Mouse (Mus musculus): Measurements from ENCODE around the gene Atp5k. TPM values are rescaled to one million over a fixed set of nuclear protein-coding genes. Genes with fewer than 3 reads are reported as not detected.
A peak's percentile ranks its signal among the peaks of the same experiment; 100 is the strongest.

The Atp5k gene
- polyA plus RNA-seq, 1 experiment from 2014 or later: 426 TPM

- Histone ChIP-seq H3K4me3 (ENCODE audit: low read depth, low read length) (no peak overlapping the region), H3K27me3 (replicated peaks; ENCODE audit: control insufficient read depth, insufficient read depth, low read length) (peaks cover 3% of the 10 kb centered on the region; the same call in 1 of the 2 replicates), H3K36me3 (ENCODE audit: control insufficient read depth, insufficient read depth, low read length) (no peaks in the 10 kb centered on the region), H3K4me1 (ENCODE audit: control insufficient read depth, insufficient read depth, low read length) (no peaks in the 10 kb centered on the region), H3K4me2 (ENCODE audit: low read length) (no peak overlapping the region), H3K27ac (ENCODE audit: low read depth, low read length) (no peak overlapping the region), H3K9me3 (replicated peaks; ENCODE audit: control insufficient read depth, low read length) (no peaks in the 10 kb centered on the region), H3K9ac (ENCODE audit: low read length) (no peak overlapping the region)
- DNase-seq (ENCODE audit: low spot score) (no peak), ATAC-seq (no peak)
- WGBS: 85% methylated on average over 7 of the region's 7 CpGs
These were observed 13.6 kb upstream of the Atp5k start for GRCm38 (mm10) chr5:108447857-108448256.

- Histone ChIP-seq H3K4me2 (ENCODE audit: low read length) (no peak overlapping the region), H3K4me1 (ENCODE audit: control insufficient read depth, insufficient read depth, low read length) (no peaks in the 10 kb centered on the region), H3K27ac (ENCODE audit: low read depth, low read length) (no peak overlapping the region), H3K36me3 (ENCODE audit: control insufficient read depth, insufficient read depth, low read length) (no peaks in the 10 kb centered on the region), H3K4me3 (ENCODE audit: low read depth, low read length) (no peak overlapping the region), H3K9me3 (replicated peaks; ENCODE audit: control insufficient read depth, low read length) (no peaks in the 10 kb centered on the region), H3K9ac (ENCODE audit: low read length) (no peak overlapping the region), H3K27me3 (replicated peaks; ENCODE audit: control insufficient read depth, insufficient read depth, low read length) (peaks cover 3% of the 10 kb centered on the region; the same call in 1 of the 2 replicates)
- WGBS: 89% methylated on average over 3 of the region's 3 CpGs
- DNase-seq (ENCODE audit: low spot score): no peak
- no peak for ATAC-seq
These were observed 12.7 kb upstream of the Atp5k start for GRCm38 (mm10) chr5:108446973-108447372.

- no peak for ATAC-seq
These were observed 1.9 kb upstream of the Atp5k start for GRCm38 (mm10) chr5:108436101-108436500.

GRCm38 (mm10) chr5:108431196-108431595 lies 3.1 kb downstream of the Atp5k start:
- H3K4me2 ChIP-seq (ENCODE audit: low read length): no peak overlapping the region
- H3K4me3 ChIP-seq (ENCODE audit: low read depth, low read length): no peak overlapping the region
- H3K9me3 ChIP-seq (replicated peaks; ENCODE audit: control insufficient read depth, low read length): no peaks in the 10 kb centered on the region
- no peaks in the 10 kb centered on the region for H3K27me3 ChIP-seq (replicated peaks; ENCODE audit: control insufficient read depth, insufficient read depth, low read length)
- H3K36me3 ChIP-seq (ENCODE audit: control insufficient read depth, insufficient read depth, low read length): peaks cover 24% of the 10 kb centered on the region
- no peak overlapping the region for H3K9ac ChIP-seq (ENCODE audit: low read length)
- no peak overlapping the region for H3K27ac ChIP-seq (ENCODE audit: low read depth, low read length)
- 95% methylated on average over 6 of the region's 6 CpGs for WGBS
- no peak for DNase-seq (ENCODE audit: low spot score)
- ATAC-seq: no peak
- peaks cover 7% of the 10 kb centered on the region for H3K4me1 ChIP-seq (ENCODE audit: control insufficient read depth, insufficient read depth, low read length)

More at GRCm38 (mm10) chr5:108436101-108436500, 1.9 kb upstream of the Atp5k start:
- 63% methylated on average over 2 of the region's 2 CpGs for WGBS
- H3K9me3 ChIP-seq (replicated peaks; ENCODE audit: control insufficient read depth, low read length): no peaks in the 10 kb centered on the region
- no peaks in the 10 kb centered on the region for H3K27me3 ChIP-seq (replicated peaks; ENCODE audit: control insufficient read depth, insufficient read depth, low read length)
- H3K9ac ChIP-seq (ENCODE audit: low read length): no peak overlapping the region
- H3K36me3 ChIP-seq (ENCODE audit: control insufficient read depth, insufficient read depth, low read length): peaks cover 11% of the 10 kb centered on the region
- no peak overlapping the region for H3K27ac ChIP-seq (ENCODE audit: low read depth, low read length)
- no peak overlapping the region for H3K4me2 ChIP-seq (ENCODE audit: low read length)
- no peak for DNase-seq (ENCODE audit: low spot score)
- peaks cover 7% of the 10 kb centered on the region for H3K4me1 ChIP-seq (ENCODE audit: control insufficient read depth, insufficient read depth, low read length)
- H3K4me3 ChIP-seq (ENCODE audit: low read depth, low read length): no peak overlapping the region

- DNase-seq (ENCODE audit: low spot score) (peak; percentile 37), ATAC-seq (no peak)
- Histone ChIP-seq H3K27me3 (replicated peaks; ENCODE audit: control insufficient read depth, insufficient read depth, low read length) (no peaks in the 10 kb centered on the region), H3K4me2 (ENCODE audit: low read length) (no peak overlapping the region), H3K27ac (ENCODE audit: low read depth, low read length) (no peak overlapping the region), H3K4me1 (ENCODE audit: control insufficient read depth, insufficient read depth, low read length) (no peaks in the 10 kb centered on the region), H3K4me3 (ENCODE audit: low read depth, low read length) (no peak overlapping the region), H3K36me3 (ENCODE audit: control insufficient read depth, insufficient read depth, low read length) (peaks cover 23% of the 10 kb centered on the region), H3K9me3 (replicated peaks; ENCODE audit: control insufficient read depth, low read length) (no peaks in the 10 kb centered on the region), H3K9ac (ENCODE audit: low read length) (no peak overlapping the region)
- 41% methylated on average over 1 of the region's 1 CpGs for WGBS
These were observed 7.1 kb downstream of the Atp5k start for GRCm38 (mm10) chr5:108427186-108427585.

- Histone ChIP-seq H3K4me3 (ENCODE audit: low read depth, low read length) (no peak overlapping the region), H3K4me1 (ENCODE audit: control insufficient read depth, insufficient read depth, low read length) (no peaks in the 10 kb centered on the region), H3K4me2 (ENCODE audit: low read length) (no peak overlapping the region), H3K36me3 (ENCODE audit: control insufficient read depth, insufficient read depth, low read length) (no peaks in the 10 kb centered on the region), H3K9me3 (replicated peaks; ENCODE audit: control insufficient read depth, low read length) (no peaks in the 10 kb centered on the region), H3K27ac (ENCODE audit: low read depth, low read length) (no peak overlapping the region), H3K9ac (ENCODE audit: low read length) (no peak overlapping the region), H3K27me3 (replicated peaks; ENCODE audit: control insufficient read depth, insufficient read depth, low read length) (no peaks in the 10 kb centered on the region)
- DNase-seq (ENCODE audit: low spot score) (no peak), ATAC-seq (no peak)
- 87% methylated on average over 2 of the region's 2 CpGs for WGBS
These were observed 10.8 kb downstream of the Atp5k start for GRCm38 (mm10) chr5:108423427-108423826.

- Histone ChIP-seq H3K36me3 (ENCODE audit: control insufficient read depth, insufficient read depth, low read length) (no peaks in the 10 kb centered on the region), H3K27me3 (replicated peaks; ENCODE audit: control insufficient read depth, insufficient read depth, low read length) (no peaks in the 10 kb centered on the region), H3K4me3 (ENCODE audit: low read depth, low read length) (no peak overlapping the region), H3K4me2 (ENCODE audit: low read length) (no peak overlapping the region), H3K9ac (ENCODE audit: low read length) (no peak overlapping the region), H3K4me1 (ENCODE audit: control insufficient read depth, insufficient read depth, low read length) (no peaks in the 10 kb centered on the region), H3K9me3 (replicated peaks; ENCODE audit: control insufficient read depth, low read length) (no peaks in the 10 kb centered on the region), H3K27ac (ENCODE audit: low read depth, low read length) (no peak overlapping the region)
- 78% methylated on average over 3 of the region's 3 CpGs for WGBS
- ATAC-seq (no peak), DNase-seq (ENCODE audit: low spot score) (no peak)
These were observed 11.5 kb downstream of the Atp5k start for GRCm38 (mm10) chr5:108422741-108423140.

GRCm38 (mm10) chr5:108414711-108415110 lies 19.5 kb downstream of the Atp5k start:
- Histone ChIP-seq H3K9me3 (replicated peaks; ENCODE audit: control insufficient read depth, low read length) (no peaks in the 10 kb centered on the region), H3K36me3 (ENCODE audit: control insufficient read depth, insufficient read depth, low read length) (no peaks in the 10 kb centered on the region), H3K4me3 (ENCODE audit: low read depth, low read length) (no peak overlapping the region), H3K27ac (ENCODE audit: low read depth, low read length) (no peak overlapping the region), H3K4me2 (ENCODE audit: low read length) (no peak overlapping the region), H3K9ac (ENCODE audit: low read length) (no peak overlapping the region), H3K27me3 (replicated peaks; ENCODE audit: control insufficient read depth, insufficient read depth, low read length) (no peaks in the 10 kb centered on the region), H3K4me1 (ENCODE audit: control insufficient read depth, insufficient read depth, low read length) (no peaks in the 10 kb centered on the region)
- no peak for ATAC-seq
- 86% methylated on average over 2 of the region's 2 CpGs for WGBS
- DNase-seq (ENCODE audit: low spot score): no peak

- no peak overlapping the region for H3K9ac ChIP-seq (ENCODE audit: low read length)
- H3K27ac ChIP-seq (ENCODE audit: low read depth, low read length): no peak overlapping the region
- no peak for DNase-seq (ENCODE audit: low spot score)
- no peak overlapping the region for H3K4me2 ChIP-seq (ENCODE audit: low read length)
- WGBS: 71% methylated on average over 2 of the region's 2 CpGs
- H3K4me3 ChIP-seq (ENCODE audit: low read depth, low read length): no peak overlapping the region
- H3K36me3 ChIP-seq (ENCODE audit: control insufficient read depth, insufficient read depth, low read length): no peaks in the 10 kb centered on the region
- no peaks in the 10 kb centered on the region for H3K9me3 ChIP-seq (replicated peaks; ENCODE audit: control insufficient read depth, low read length)
- ATAC-seq: no peak
- H3K4me1 ChIP-seq (ENCODE audit: control insufficient read depth, insufficient read depth, low read length): no peaks in the 10 kb centered on the region
- no peaks in the 10 kb centered on the region for H3K27me3 ChIP-seq (replicated peaks; ENCODE audit: control insufficient read depth, insufficient read depth, low read length)
These were observed 27.3 kb downstream of the Atp5k start for GRCm38 (mm10) chr5:108406977-108407376.

Data from forebrain, embryonic 14.5 days (tissue).